Mouse (Mus musculus) neural tube, embryonic 13.5 days (tissue): ENCODE data around the gene Etl4. TPM values are rescaled to one million over a fixed set of nuclear protein-coding genes. Genes with fewer than 3 reads are reported as not detected.

ENCODE experiments used
- ATAC-seq: fragments of 200-750 bp; cut with Nextera tagmentation; 2 replicates; pipeline ENCODE4 v1.8.0; 2017; ENCODE audit warnings: low read depth, mild to moderate bottlenecking, moderate TSS enrichment, moderate library complexity
- H3K27ac ChIP-seq: fragments of 300-500 bp; sonication (generic); replicated peaks from 2 replicates; pipeline ENCODE4 v1.5.1; 2015; ENCODE audit warnings: moderate library complexity, mild to moderate bottlenecking, inconsistent platforms
- H3K27me3 ChIP-seq: fragments of 300-500 bp; sonication (generic); 2 replicates; pipeline ENCODE4 v1.6.1; 2015; ENCODE audit warnings: mild to moderate bottlenecking, inconsistent platforms
- H3K36me3 ChIP-seq: fragments of 300-500 bp; sonication (generic); 2 replicates; pipeline ENCODE4 v1.6.1; 2015; ENCODE audit warnings: mild to moderate bottlenecking, inconsistent platforms
- H3K4me1 ChIP-seq: fragments of 300-500 bp; sonication (generic); replicated peaks from 2 replicates; pipeline ENCODE4 v1.6.1; 2015; ENCODE audit warnings: inconsistent platforms
- H3K4me2 ChIP-seq: fragments of 300-500 bp; sonication (generic); 2 replicates; pipeline ENCODE4 v1.6.1; 2015; ENCODE audit warnings: inconsistent platforms, mild to moderate bottlenecking, moderate library complexity
- H3K4me3 ChIP-seq: fragments of 300-500 bp; sonication (generic); 2 replicates; pipeline ENCODE4 v1.5.1; 2015; ENCODE audit warnings: mild to moderate bottlenecking, inconsistent platforms
- H3K9ac ChIP-seq: fragments of 300-500 bp; sonication (generic); 2 replicates; pipeline ENCODE4 v1.6.1; 2015; ENCODE audit warnings: moderate library complexity, mild to moderate bottlenecking, inconsistent platforms
- H3K9me3 ChIP-seq: fragments of 300-500 bp; sonication (generic); 2 replicates; pipeline ENCODE4 v1.6.1; 2016; ENCODE audit warnings: inconsistent platforms
- WGBS: fragments of 180-500 bp; shearing (Covaris S2); methylation state at CpG from one replicate; pipeline ENCODE4 v1.1.7; 2015; 5-methylcytosine and 5-hydroxymethylcytosine counted together
- polyA plus RNA-seq: library from polyadenylated mRNA; unstranded; fragments of >200 nt; fragmentation: Nextera tagmentation; extraction: Ambion mirVana; gene quantifications from 2 replicates; pipeline ENCODE4 v1.2.1, GENCODE M21; 2015

Gene Etl4
- polyA plus RNA-seq, 1 experiment from 2014 or later, result 5.4 TPM

GRCm38 (mm10) chr2:20722165-20722991 lies 812.8 kb downstream of the Etl4 start:
- Histone ChIP-seq H3K9ac (peak overlapping the region; percentile 12; the same call in 1 of the 2 replicates), H3K27ac (no peak overlapping the region), H3K4me3 (0 out of 2 replicates have a peak overlapping the region, but pooled peaks have one; percentile 0), H3K27me3 (no peaks in the 10 kb centered on the region), H3K9me3 (no peaks in the 10 kb centered on the region), H3K4me2 (peak overlapping the region; percentile 38), H3K4me1 (peaks cover 11% of the 10 kb centered on the region), H3K36me3 (no peaks in the 10 kb centered on the region)
- WGBS, result 23% methylated on average over 15 of the region's 15 CpGs
- no peak for ATAC-seq

DNA sequence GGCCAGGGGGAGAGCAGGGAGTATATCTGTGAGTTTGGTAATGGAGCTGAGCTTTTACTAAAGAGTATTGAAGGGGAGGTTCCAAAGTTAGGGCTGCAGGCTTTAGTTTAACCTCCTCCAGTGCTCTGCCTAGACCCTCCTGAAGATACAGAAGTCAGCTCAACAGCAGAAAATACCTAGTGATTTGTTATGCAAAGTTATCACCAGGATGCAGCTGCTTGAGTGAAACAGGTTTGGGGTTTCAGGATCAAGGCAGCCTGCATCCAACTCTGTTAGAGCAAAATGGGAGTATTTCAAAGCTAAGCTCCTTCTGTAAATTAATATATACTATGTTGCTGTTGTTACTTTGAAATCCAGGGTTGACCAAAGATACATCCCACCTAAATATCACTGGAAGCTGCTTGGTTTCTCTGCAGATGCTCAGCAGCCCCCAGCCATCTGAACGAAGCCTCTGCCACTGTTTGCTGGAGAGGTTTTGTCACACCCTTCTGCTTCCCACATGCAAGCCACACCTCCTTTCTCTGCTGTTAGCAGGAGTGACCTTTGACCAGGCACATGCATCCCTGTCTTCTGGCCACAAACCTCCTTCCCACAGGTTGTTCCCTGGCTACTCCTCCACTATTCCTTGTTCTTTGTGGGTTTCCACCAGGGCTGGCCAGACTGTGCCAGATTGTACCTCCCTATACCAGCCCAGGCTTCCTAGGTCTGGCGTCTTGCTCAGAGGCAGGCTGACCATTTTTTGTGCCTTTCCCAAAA lies 814.6 kb downstream of the Etl4 start:
- Histone ChIP-seq H3K36me3 (no peaks in the 10 kb centered on the region), H3K27ac (no peak overlapping the region), H3K4me3 (no peak overlapping the region), H3K9ac (no peak overlapping the region), H3K4me1 (peaks cover 11% of the 10 kb centered on the region), H3K4me2 (no peak overlapping the region), H3K9me3 (no peaks in the 10 kb centered on the region), H3K27me3 (no peaks in the 10 kb centered on the region)
- WGBS, result 35% methylated on average over 2 of the region's 2 CpGs
- no peak for ATAC-seq

DNA sequence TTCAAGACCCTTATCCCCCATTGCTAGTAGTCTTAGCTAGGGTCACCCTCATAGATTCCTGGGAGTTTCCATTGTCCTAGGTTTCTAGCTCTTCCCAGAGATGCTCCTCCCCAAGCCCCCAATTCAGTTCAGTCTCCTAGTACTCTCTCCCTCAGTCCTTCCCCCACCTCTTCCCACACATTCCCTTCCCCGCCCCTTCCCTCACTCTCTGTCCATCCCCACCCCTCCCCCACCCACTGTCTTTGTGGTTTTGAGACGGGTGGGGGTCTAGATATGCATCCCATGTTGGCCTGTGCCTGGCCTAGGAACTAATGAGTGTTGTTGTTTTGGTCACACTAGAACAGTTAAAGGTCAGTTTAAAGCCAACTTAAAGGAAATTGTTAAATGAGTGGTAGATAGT lies 817.4 kb downstream of the Etl4 start:
- Histone ChIP-seq H3K4me3 (no peak overlapping the region), H3K4me1 (peaks cover 11% of the 10 kb centered on the region), H3K27ac (no peak overlapping the region), H3K4me2 (no peak overlapping the region), H3K27me3 (no peaks in the 10 kb centered on the region), H3K36me3 (no peaks in the 10 kb centered on the region), H3K9ac (no peak overlapping the region), H3K9me3 (no peaks in the 10 kb centered on the region)
- no peak for ATAC-seq
- 82% methylated on average over 2 of the region's 2 CpGs for WGBS

GRCm38 (mm10) chr2:20727752-20728438 lies 818.3 kb downstream of the Etl4 start:
- no peaks in the 10 kb centered on the region for H3K9me3 ChIP-seq
- H3K4me3 ChIP-seq, result no peak overlapping the region
- peaks cover 4% of the 10 kb centered on the region for H3K4me1 ChIP-seq
- WGBS, result 88% methylated on average over 6 of the region's 6 CpGs
- no peak overlapping the region for H3K4me2 ChIP-seq
- ATAC-seq, result no peak
- no peaks in the 10 kb centered on the region for H3K27me3 ChIP-seq
- no peaks in the 10 kb centered on the region for H3K36me3 ChIP-seq
- H3K27ac ChIP-seq, result no peak overlapping the region
- H3K9ac ChIP-seq, result no peak overlapping the region

DNA sequence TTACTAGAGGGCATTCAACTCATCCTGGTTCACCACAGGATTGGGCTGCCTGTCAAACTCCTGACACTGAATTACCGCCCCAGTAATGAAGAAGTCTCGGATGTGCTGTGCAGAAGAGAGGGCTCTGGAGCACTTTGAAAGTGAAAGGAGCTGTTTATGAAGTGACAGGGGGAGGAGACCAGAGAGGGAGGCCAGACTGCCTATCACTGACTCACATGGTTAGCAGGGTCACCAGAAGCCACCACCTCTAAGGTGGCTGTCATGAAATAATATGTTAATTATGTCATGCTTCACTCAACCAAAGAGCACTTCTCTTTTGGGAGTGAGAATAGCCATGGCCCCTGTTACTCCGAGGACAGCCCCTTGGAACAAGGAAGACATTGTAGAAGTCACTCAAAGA lies 825.9 kb downstream of the Etl4 start:
- no peaks in the 10 kb centered on the region for H3K27me3 ChIP-seq
- no peak for ATAC-seq
- no peak overlapping the region for H3K4me3 ChIP-seq
- H3K27ac ChIP-seq, result no peak overlapping the region
- H3K4me2 ChIP-seq, result no peak overlapping the region
- H3K9me3 ChIP-seq, result no peaks in the 10 kb centered on the region
- H3K9ac ChIP-seq, result no peak overlapping the region
- no peaks in the 10 kb centered on the region for H3K36me3 ChIP-seq
- no peaks in the 10 kb centered on the region for H3K4me1 ChIP-seq
- 61% methylated on average over 3 of the region's 3 CpGs for WGBS

- Histone ChIP-seq H3K27me3 (no peaks in the 10 kb centered on the region), H3K4me2 (no peak overlapping the region), H3K9me3 (no peaks in the 10 kb centered on the region), H3K9ac (no peak overlapping the region), H3K27ac (no peak overlapping the region), H3K36me3 (no peaks in the 10 kb centered on the region), H3K4me3 (no peak overlapping the region), H3K4me1 (no peaks in the 10 kb centered on the region)
- ATAC-seq, result no peak
- 75% methylated on average over 7 of the region's 7 CpGs for WGBS
Measured at GRCm38 (mm10) chr2:20736324-20737015, 826.9 kb downstream of the Etl4 start.

- Histone ChIP-seq H3K27me3 (no peaks in the 10 kb centered on the region), H3K4me3 (no peak overlapping the region), H3K9me3 (no peaks in the 10 kb centered on the region), H3K4me2 (no peak overlapping the region), H3K27ac (no peak overlapping the region), H3K36me3 (no peaks in the 10 kb centered on the region), H3K9ac (no peak overlapping the region), H3K4me1 (no peaks in the 10 kb centered on the region)
- 77% methylated on average over 19 of the region's 19 CpGs for WGBS
- no peak for ATAC-seq
Measured at GRCm38 (mm10) chr2:20737112-20737808, 827.7 kb downstream of the Etl4 start.

- Histone ChIP-seq H3K4me3 (no peak overlapping the region), H3K4me1 (no peaks in the 10 kb centered on the region)
- WGBS, result 54% methylated on average over 4 of the region's 4 CpGs
Measured at GRCm38 (mm10) chr2:20737837-20738236, 828.3 kb downstream of the Etl4 start.

DNA sequence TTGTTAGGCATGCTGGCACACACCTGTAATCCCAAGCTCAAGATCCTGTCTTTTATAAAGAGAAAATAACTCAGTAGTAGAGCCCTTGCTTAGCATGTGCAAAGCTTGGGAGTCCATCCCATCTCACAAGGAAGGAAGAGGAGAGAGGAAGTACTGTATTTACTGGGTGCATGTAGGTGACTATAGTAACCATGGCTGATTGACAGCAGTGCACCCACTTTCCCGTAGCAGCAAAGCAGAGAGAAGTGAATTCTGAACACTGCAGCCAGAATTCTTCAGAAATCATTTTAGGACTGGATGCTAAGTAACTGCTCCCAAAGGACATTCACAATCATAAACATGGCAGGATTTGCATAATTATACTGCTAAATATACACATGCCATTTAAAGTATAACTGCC lies 838.1 kb downstream of the Etl4 start:
- H3K27ac ChIP-seq, result no peak overlapping the region
- no peaks in the 10 kb centered on the region for H3K36me3 ChIP-seq
- H3K4me3 ChIP-seq, result no peak overlapping the region
- no peak for ATAC-seq
- H3K27me3 ChIP-seq, result no peaks in the 10 kb centered on the region
- no peaks in the 10 kb centered on the region; the same call in 1 of the 2 replicates for H3K4me1 ChIP-seq
- no peak overlapping the region for H3K9ac ChIP-seq
- no peaks in the 10 kb centered on the region for H3K9me3 ChIP-seq
- WGBS, result 43% methylated on average over 1 of the region's 1 CpGs
- H3K4me2 ChIP-seq, result no peak overlapping the region

More at GRCm38 (mm10) chr2:20737837-20738236, 828.3 kb downstream of the Etl4 start:
- H3K36me3 ChIP-seq, result no peaks in the 10 kb centered on the region
- no peak overlapping the region for H3K9ac ChIP-seq
- ATAC-seq, result no peak
- no peak overlapping the region for H3K27ac ChIP-seq
- no peak overlapping the region for H3K4me2 ChIP-seq
- H3K9me3 ChIP-seq, result no peaks in the 10 kb centered on the region
- no peaks in the 10 kb centered on the region for H3K27me3 ChIP-seq

GRCm38 (mm10) chr2:20748481-20748880 lies 838.9 kb downstream of the Etl4 start:
- WGBS, result 32% methylated on average over 1 of the region's 1 CpGs
- no peak overlapping the region for H3K4me2 ChIP-seq
- no peaks in the 10 kb centered on the region; the same call in 1 of the 2 replicates for H3K4me1 ChIP-seq
- ATAC-seq, result no peak
- H3K36me3 ChIP-seq, result no peaks in the 10 kb centered on the region
- H3K9ac ChIP-seq, result no peak overlapping the region
- no peak overlapping the region for H3K27ac ChIP-seq
- H3K27me3 ChIP-seq, result no peaks in the 10 kb centered on the region
- no peaks in the 10 kb centered on the region for H3K9me3 ChIP-seq
- H3K4me3 ChIP-seq, result no peak overlapping the region

GRCm38 (mm10) chr2:20749687-20750086 lies 840.1 kb downstream of the Etl4 start:
- ATAC-seq, result no peak
- no peak overlapping the region for H3K4me3 ChIP-seq
- no peaks in the 10 kb centered on the region; the same call in 1 of the 2 replicates for H3K4me1 ChIP-seq
- WGBS, result 93% methylated on average over 3 of the region's 3 CpGs
- no peak overlapping the region for H3K9ac ChIP-seq
- H3K4me2 ChIP-seq, result no peak overlapping the region
- H3K27me3 ChIP-seq, result no peaks in the 10 kb centered on the region
- H3K9me3 ChIP-seq, result no peaks in the 10 kb centered on the region
- H3K36me3 ChIP-seq, result no peaks in the 10 kb centered on the region
- no peak overlapping the region for H3K27ac ChIP-seq
